Mouse (Mus musculus): ENCODE results near the gene Phf21b.

GRCm38 (mm10) chr15:84766621-84767020 is 89.2 kb downstream of the Phf21b start:
- TF ChIP-seq TAL1 (IDR thresholded peaks at IDR 0.05; ENCODE audit: low read length) (no peak), GATA1 (IDR thresholded peaks at IDR 0.05; ENCODE audit: low read length) (no peak)
